19 mouse cellular contexts compared by ENCODE assay signal in genomic region chr10:82316482-82316881, GRCm38 (mm10). TPM values are rescaled to one million over a fixed set of nuclear protein-coding genes. Genes with fewer than 3 reads are reported as not detected.
DNase-seq lines count a peak whose midpoint lies in the region; TF ChIP-seq lines count a peak whose summit lies in the region.
"Had no signal": no experiment of that assay in that cellular context is flagged by ENCODE, and none has a peak within 500 bp of the region (broad histone marks: within the 10 kb centered on the region; RNA-seq: fewer than 3 reads in every experiment).

Gene 4932415D10Rik (minus strand): TSS chr10:82316582.

- H3K4me1 ChIP-seq in testis, adult 2 months (ENCODE audit: control insufficient read depth, insufficient read depth, low read length) = no peaks in the 10 kb centered on the region

- H3K27me3 ChIP-seq in testis, adult 2 months (ENCODE audit: control insufficient read depth, insufficient read depth, low read length) = no peaks in the 10 kb centered on the region; the same call in 1 of the 2 replicates

- no peaks in the 10 kb centered on the region for H3K36me3 ChIP-seq in testis, adult 2 months (ENCODE audit: control insufficient read depth, insufficient read depth, low read length)
- H3K36me3 ChIP-seq: G1E had no signal

- no peak for TF ChIP-seq POLR2A in testis, adult 2 months (IDR thresholded peaks at IDR 0.05; ENCODE audit: control insufficient read depth, low read depth, low read length)

- no peak for DNase-seq in testis, postnatal 10 days (ENCODE audit: low spot score)
- DNase-seq: adrenal gland, adult 2 months; adrenal gland, adult 8-10 months; adrenal gland, postnatal 10 days; adrenal gland, postnatal 14 days; adrenal gland, postnatal 25 days; adrenal gland, postnatal 36 days; B cell, adult 2 months; cerebellum, adult 11 months; cerebellum, adult 11-12 months; cerebellum, adult 18-20 months; cerebellum, adult 2 months had no signal

- TF ChIP-seq CTCF in testis, adult 2 months (IDR thresholded peaks at IDR 0.05; ENCODE audit: control insufficient read depth, insufficient read depth, insufficient replicate concordance, low read depth, low read length) = no peak

- peak within 1 kb of the TSS; percentile 79 for H3K4me3 ChIP-seq in testis, adult 2 months (ENCODE audit: control insufficient read depth, low read depth, low read length)

- peak within 1 kb of the TSS; percentile 57 for H3K27ac ChIP-seq in testis, adult 2 months (ENCODE audit: control insufficient read depth, insufficient read depth, low read depth, low read length)

RNA-seq across cellular contexts. Expression of gene 4932415D10Rik, which starts in this region (rescaled TPM):
- polyA plus RNA-seq in testis, adult 2 months (2012; rRNA removed) = 28.0 and 32.2 TPM in 2 replicates
- polyA plus RNA-seq: activated CD4-positive, CD25-positive, alpha-beta regulatory T cell, adult 4 months; adrenal gland, adult 2 months; brain, embryonic 14.5 days; C2C12; CD4-positive, CD25-positive, alpha-beta regulatory T cell, adult 4 months; cerebellum, adult 2 months; G1E; Patski had no signal
